Mouse (Mus musculus): ENCODE results near the gene Rbm17. TPM values are rescaled to one million over a fixed set of nuclear protein-coding genes. Genes with fewer than 3 reads are reported as not detected.
"Not testable (repeated sequence)": the region's sequence is repeated elsewhere in the genome, so short reads cannot be mapped to it uniquely, and the experiment has no call there.

Rbm17 gene
- total RNA-seq (2021), result 10 to 100 TPM; 45.3 to 53.5 TPM
- long read RNA-seq, experiment 1, transcript Rbm17-204 (3 exons, 663 nt), result minor isoform, 6 of 63 reads
- long read RNA-seq, experiment 1, transcript Rbm17-201 (12 exons, 1,599 nt), result major isoform, 36 of 63 reads
- long read RNA-seq, experiment 1, partial matches to known transcripts, result 18 of 63 reads
- long read RNA-seq, experiment 1, other reads (novel, unspliced or antisense), result 3 of 63 reads
- long read RNA-seq, experiment 2, transcript Rbm17-204 (3 exons, 663 nt), result minor isoform, 5 of 81 reads
- long read RNA-seq, experiment 2, transcript Rbm17-201 (12 exons, 1,599 nt), result major isoform, 52 of 81 reads
- long read RNA-seq, experiment 2, partial matches to known transcripts, result 19 of 81 reads
- long read RNA-seq, experiment 2, other reads (novel, unspliced or antisense), result 3 of 81 reads

DNA sequence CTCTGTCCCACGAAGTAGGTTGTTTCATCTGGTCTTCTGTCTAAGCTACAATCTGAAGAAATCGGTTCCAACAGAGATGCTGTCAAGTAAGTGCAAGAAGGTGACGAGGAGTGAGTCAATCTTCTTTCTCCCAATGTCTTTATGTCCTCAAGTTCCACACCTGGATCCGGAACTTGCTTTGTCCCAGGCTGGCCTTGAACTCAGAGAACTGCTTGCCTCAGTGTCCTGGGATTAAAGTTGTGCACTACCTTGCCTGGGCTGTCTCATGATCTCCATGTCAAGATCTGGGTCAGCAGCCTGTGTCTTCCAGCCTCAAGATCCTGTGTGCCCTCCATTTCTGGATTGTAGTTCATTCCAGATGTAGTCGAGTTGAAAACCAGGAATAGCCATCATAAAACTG, at the start of gene Rbm17:
Gene Rbm17, minus strand, starts transcription at position 101 of the 400 bp plus-strand sequence.
- DNase-seq, result no peak
- intact Hi-C loops (cut with DNase I), result no loop called here

- intact Hi-C loops (cut with DNase I), result no loop called here
Observed at GRCm38 (mm10) chr2:11653330-11653729, 49.4 kb upstream of the Rbm17 start.

DNA sequence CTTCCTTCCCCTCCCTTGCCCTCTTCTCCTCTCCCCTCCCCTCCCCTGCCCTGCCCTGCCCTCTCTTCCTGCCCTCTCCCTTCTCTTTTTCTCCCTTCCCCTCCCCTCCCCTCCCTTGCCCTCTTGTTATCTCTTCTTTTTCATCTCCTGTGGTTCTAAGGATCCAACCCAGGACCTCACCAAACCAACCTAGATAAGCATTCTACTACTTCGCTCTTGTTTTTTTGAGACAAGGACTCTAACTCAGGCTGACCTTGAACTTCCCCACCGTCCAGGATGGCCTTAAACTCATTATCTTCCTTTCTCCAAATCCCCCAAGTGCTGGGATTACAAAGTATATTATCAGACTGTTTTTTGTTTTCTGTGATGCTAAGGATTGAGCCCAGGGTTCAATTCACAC, 48.8 kb upstream of the Rbm17 start:
- intact Hi-C loops (cut with DNase I), result no loop called here
- no peak for DNase-seq

More at GRCm38 (mm10) chr2:11653330-11653729, 49.4 kb upstream of the Rbm17 start:
- DNase-seq, result no peak

- no peak for DNase-seq
- intact Hi-C loops (cut with DNase I), result no loop called here
Observed at GRCm38 (mm10) chr2:11652196-11652595, 48.2 kb upstream of the Rbm17 start.

- no peak for DNase-seq
- intact Hi-C loops (cut with DNase I), result no loop called here
Observed at GRCm38 (mm10) chr2:11651476-11651875, 47.5 kb upstream of the Rbm17 start.

DNA sequence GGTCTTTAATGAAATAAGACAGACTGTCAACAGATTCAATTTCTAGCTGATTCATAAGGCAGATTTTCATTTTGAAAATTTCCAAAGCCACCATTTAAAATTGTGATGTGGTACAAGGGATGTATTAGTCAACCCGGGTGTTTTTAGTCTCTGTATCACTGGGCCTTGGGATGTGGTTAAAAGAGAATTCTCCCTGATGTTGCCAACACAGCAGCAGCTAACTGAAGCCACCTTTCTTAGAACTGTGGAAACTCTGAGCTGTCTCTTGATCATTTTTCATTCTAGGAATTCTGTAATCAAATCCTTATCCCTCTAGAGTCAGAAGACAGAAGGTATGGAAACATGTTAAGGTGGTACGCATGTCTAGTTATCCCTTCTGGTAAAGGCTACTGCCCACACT, 41.3 kb upstream of the Rbm17 start:
- DNase-seq, result no peak
- intact Hi-C loops (cut with DNase I), result no loop called here

- no peak for DNase-seq
- intact Hi-C loops (cut with DNase I), result no loop called here
Observed at GRCm38 (mm10) chr2:11644057-11644456, 40.1 kb upstream of the Rbm17 start.

- intact Hi-C loops (cut with DNase I), result no loop called here
- no peak for DNase-seq
Observed at GRCm38 (mm10) chr2:11642451-11642941, 38.5 kb upstream of the Rbm17 start, which contains the start of gene Il2ra. Gene Il2ra, plus strand, starts transcription at chr2:11642807.

DNA sequence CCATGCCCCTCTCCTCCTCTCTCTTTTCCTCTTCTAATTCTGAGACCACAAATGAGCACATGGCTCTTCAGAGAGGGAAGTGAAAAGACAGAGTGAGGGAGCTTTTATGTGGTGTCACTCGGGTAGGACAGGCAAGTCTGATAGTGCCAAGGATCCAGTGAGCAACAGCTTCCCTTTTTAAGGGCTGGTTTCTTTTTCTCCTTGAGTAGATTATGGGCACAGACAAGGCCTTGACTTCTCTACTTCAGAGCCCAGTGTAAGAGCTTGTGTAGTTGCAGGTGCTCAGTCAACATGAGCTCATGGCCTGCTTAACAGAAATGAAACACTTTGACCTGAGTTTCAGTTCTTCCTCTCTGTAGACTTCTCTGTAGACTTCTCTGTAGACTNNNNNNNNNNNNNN, 33.2 kb upstream of the Rbm17 start:
- intact Hi-C loops (cut with DNase I), result no loop called here
- no peak for DNase-seq

GRCm38 (mm10) chr2:11636138-11636480, 32.2 kb upstream of the Rbm17 start:
- no peak for DNase-seq
- intact Hi-C loops (cut with DNase I), result no loop called here

- DNase-seq, result no peak
- intact Hi-C loops (cut with DNase I), result no loop called here
Observed at GRCm38 (mm10) chr2:11635471-11636137, 31.7 kb upstream of the Rbm17 start.

DNA sequence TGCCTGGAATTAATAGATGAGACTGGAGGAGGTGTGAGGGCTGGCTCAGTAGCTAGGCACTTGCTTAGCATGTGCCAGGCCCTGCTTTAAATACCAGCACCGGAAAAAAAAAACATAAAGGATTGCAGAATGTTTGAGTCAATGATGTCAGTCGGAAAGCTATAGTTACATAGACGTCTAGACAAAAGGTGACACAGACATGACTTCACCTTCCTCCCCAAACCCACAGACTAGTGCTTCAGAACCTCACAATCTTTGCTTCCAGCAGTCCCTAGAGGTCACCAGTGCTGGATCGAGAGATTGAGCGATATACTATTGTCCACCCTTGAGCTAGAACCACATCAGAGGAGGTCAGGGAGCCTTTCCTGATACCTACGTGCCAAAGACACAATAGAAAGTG, 31.1 kb upstream of the Rbm17 start:
- intact Hi-C loops (cut with DNase I), result no loop called here
- DNase-seq, result no peak

DNA sequence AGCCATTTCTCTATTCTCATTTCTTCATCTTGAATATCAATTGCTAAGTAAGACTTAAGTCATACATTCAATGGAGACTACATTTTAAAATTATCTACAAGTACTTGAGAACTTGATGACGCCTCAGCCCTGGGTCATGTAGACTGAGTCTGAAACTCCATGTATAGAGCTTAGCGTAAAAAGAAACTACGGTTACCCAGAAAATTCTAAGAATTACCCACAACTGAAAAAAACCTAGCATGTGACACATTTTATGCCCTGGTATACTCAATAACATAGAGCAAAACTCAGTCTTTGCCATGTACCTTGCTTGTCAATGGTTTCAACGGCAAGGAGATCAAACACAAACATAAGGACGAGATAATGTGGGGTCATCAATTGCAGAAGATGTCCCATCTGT, 21.9 kb upstream of the Rbm17 start, which contains the start of gene Gm17490:
Gene Gm17490, minus strand, starts transcription at position 375 of the 400 bp plus-strand sequence.
- intact Hi-C loops (cut with DNase I), result no loop called here
- DNase-seq, result no peak

DNA sequence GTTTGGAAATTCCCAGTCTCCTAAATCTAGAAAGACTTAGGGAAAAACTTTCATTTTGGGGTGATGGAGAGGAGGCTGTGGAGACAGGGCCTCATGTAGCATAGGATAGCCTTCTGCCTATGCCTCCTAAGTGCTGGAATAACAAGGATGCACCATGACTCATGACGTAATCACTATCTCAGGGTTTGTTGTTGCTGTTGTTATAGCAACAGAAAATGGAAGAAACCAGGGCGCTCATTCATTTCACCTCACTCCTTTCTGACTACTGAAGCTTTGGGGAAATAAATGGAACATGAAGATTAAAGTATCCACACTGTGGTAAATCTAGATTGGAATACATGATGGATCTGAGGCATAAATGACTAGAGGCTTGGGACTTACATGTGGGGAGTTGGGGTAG, 19.8 kb upstream of the Rbm17 start:
- intact Hi-C loops (cut with DNase I), result no loop called here
- no peak for DNase-seq

DNA sequence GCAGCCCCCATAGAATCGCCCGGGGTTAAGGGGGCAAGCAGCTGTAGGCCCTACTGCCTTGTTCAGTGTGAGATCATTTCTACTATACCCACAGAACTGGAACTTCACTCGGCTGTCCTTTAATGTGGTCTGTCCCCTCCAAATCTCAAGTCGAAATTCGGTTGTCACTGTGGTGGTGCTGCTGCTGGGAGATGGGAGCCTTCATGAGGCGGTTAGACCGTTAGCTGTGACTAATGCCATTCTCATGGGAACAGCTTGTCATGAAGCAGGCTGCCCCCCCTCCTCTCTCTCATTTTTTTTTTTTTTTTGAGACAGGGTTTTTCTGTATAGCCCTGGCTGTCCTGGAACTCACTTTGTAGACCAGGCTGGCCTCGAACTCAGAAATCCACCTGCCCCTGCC, 19.2 kb upstream of the Rbm17 start:
- no peak for DNase-seq
- intact Hi-C loops (cut with DNase I), result no loop called here

DNA sequence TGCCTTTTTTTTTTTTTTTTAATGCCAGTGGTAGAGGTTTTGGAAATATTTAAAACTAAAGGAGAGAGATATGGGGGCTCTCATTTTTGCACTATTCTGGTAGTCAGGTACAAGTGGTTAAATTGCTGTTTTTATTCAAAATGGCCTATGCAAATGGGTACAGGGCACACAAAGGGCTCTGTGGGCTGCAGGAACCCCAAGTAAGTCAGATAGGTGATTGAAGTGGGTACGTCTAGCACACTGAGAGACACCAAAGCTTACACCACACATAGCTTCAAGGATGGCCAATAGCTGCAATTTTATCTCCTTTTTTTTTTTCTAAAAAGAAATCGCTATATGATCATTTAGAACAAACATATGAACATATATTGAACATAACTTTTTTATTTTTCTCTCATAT, 15.6 kb upstream of the Rbm17 start:
- no peak for DNase-seq
- intact Hi-C loops (cut with DNase I), result no loop called here

GRCm38 (mm10) chr2:11616846-11617245, 12.9 kb upstream of the Rbm17 start:
- intact Hi-C loops (cut with DNase I), result no loop called here
- no peak for DNase-seq

- DNase-seq; intact Hi-C loops (cut with DNase I): not testable (repeated sequence)
Observed at GRCm38 (mm10) chr2:11612939-11613338, 9.0 kb upstream of the Rbm17 start.

DNA sequence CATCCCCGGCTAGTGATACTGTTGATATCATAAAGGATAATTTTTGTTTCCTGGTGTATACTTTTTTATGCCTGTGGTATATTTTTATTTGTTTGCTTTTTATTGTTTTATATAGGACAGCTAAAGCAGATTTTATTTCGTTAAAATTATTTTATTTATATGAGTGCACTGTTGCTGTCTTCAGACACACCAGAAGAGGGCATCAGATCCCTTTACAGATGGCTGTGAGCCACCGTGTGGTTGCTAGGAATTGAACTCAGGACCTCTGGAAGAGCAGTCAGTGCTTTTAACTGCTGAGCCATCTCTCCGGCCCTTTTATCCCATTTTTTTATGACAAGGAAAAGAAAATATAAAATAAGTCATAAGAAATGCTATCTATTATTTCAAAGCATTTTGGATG, 2.8 kb upstream of the Rbm17 start:
- DNase-seq; intact Hi-C loops (cut with DNase I): not testable (repeated sequence)

GRCm38 (mm10) chr2:11604911-11605310, 958 bp upstream of the Rbm17 start:
- intact Hi-C loops (cut with DNase I), result no loop called here
- no peak for DNase-seq

GRCm38 (mm10) chr2:11602506-11603489, 1.2 kb downstream of the Rbm17 start:
- DNase-seq, result peak; percentile 91 to 95
- intact Hi-C loops (cut with DNase I), result no loop called here

Data from gastrocnemius, postnatal 36 days (tissue).